Mouse (Mus musculus): ENCODE measurements around the gene Tent4b.

Tent4b gene

GRCm38 (mm10) chr8:88301589-88302437, 102.8 kb downstream of the Tent4b start:
- in situ Hi-C loops (cut with MseI, MboI), result no loop called here

GRCm38 (mm10) chr8:88305814-88306213, 106.8 kb downstream of the Tent4b start:
- in situ Hi-C loops (cut with MseI, MboI), result loop anchor here in 1 of 2 experiments (5.0 kb wide), 1 partner anchor 39 kb away; no protein-coding TSS in a partner anchor

- in situ Hi-C loops (cut with MseI, MboI), result loop anchor here in 1 of 2 experiments (5.0 kb wide), 1 partner anchor 39 kb away; no protein-coding TSS in a partner anchor
These were observed 107.5 kb downstream of the Tent4b start for GRCm38 (mm10) chr8:88306511-88306910.

- in situ Hi-C loops (cut with MseI, MboI), result loop anchor here in 1 of 2 experiments (5.0 kb wide), 1 partner anchor 40 kb away; no protein-coding TSS in a partner anchor
These were observed 108.7 kb downstream of the Tent4b start for GRCm38 (mm10) chr8:88307736-88308135.

Measured in mouse trophoblast stem cell (cell line).